In the genomic region with DNA sequence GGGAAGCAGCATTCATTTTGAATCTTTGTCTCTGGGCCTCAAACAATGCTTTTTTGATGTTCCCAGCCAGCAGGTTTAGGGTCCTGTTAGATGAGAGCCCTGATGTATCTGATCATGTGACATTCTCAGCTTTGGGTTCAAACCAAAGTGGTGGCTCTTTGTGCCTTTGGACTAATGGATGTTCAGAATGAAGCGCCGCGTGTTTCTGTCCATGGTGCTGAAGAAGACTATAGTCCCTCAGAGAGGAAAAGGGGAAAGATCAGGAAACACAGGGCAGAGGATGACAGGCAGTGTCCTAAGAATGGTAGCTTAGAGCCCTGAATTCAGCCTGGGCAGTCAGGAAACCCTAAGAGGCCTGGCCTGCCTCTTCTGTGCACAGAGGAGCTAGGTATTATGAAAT, we compare ENCODE assay signal across 9 mouse cellular contexts. TPM values are rescaled to one million over a fixed set of nuclear protein-coding genes. Genes with fewer than 3 reads are reported as not detected.
DNase-seq lines count a peak whose midpoint lies in the region; ATAC-seq and TF ChIP-seq lines count a peak whose summit lies in the region.
"Had no signal": no experiment of that assay in that cellular context is flagged by ENCODE, and none has a peak within 500 bp of the region (broad histone marks: within the 10 kb centered on the region; RNA-seq: fewer than 3 reads in every experiment).

No protein-coding gene starts in this region.

- intact Hi-C loops in gastrocnemius, adult 2 months (cut with DNase I) = no loop called here

- H3K4me1 ChIP-seq in kidney, postnatal 0 days (replicated peaks; ENCODE audit: insufficient read depth, low read length) = 0 out of 2 replicates have a peak, but pooled peaks cover 2% of the 10 kb centered on the region
- peaks cover 15% of the 10 kb centered on the region; the same call in 1 of the 2 replicates for H3K4me1 ChIP-seq in neural tube, embryonic 11.5 days (ENCODE audit: control insufficient read depth, insufficient read depth, low read length)

- no peak overlapping the region for H3K4me2 ChIP-seq in kidney, postnatal 0 days (ENCODE audit: low read length)
- H3K4me2 ChIP-seq in neural tube, embryonic 11.5 days (ENCODE audit: low read depth) = no peak overlapping the region

- 1% methylated on average over 3 of the region's 3 CpGs for WGBS in kidney, postnatal 0 days
- WGBS in neural tube, embryonic 11.5 days = 5% methylated on average over 3 of the region's 3 CpGs

- H3K36me3 ChIP-seq in kidney, postnatal 0 days (ENCODE audit: insufficient read depth, low read length) = no peaks in the 10 kb centered on the region
- no peaks in the 10 kb centered on the region for H3K36me3 ChIP-seq in neural tube, embryonic 11.5 days (ENCODE audit: control insufficient read depth, insufficient read depth, low read length)

- no peak overlapping the region for H3K9ac ChIP-seq in kidney, postnatal 0 days (ENCODE audit: low read depth, low read length)
- H3K9ac ChIP-seq in neural tube, embryonic 11.5 days (ENCODE audit: low read length) = no peak overlapping the region

- no peak overlapping the region for H3K4me3 ChIP-seq in gastrocnemius, adult 2 months
- H3K4me3 ChIP-seq in kidney, postnatal 0 days (replicated peaks; ENCODE audit: low read depth, low read length) = no peak overlapping the region
- no peak overlapping the region for H3K4me3 ChIP-seq in neural tube, embryonic 11.5 days (ENCODE audit: low read depth, low read length)

- no peak for TF ChIP-seq CTCF in gastrocnemius, adult 2 months (IDR thresholded peaks at IDR 0.05)
- no peak for TF ChIP-seq CTCF in kidney, postnatal 0 days (IDR thresholded peaks at IDR 0.05; ENCODE audit: low read depth)

- no peaks in the 10 kb centered on the region for H3K27me3 ChIP-seq in kidney, postnatal 0 days (ENCODE audit: insufficient read depth, low read length)
- no peaks in the 10 kb centered on the region for H3K27me3 ChIP-seq in neural tube, embryonic 11.5 days (ENCODE audit: control insufficient read depth, insufficient read depth, low read length)

- ATAC-seq in kidney, postnatal 0 days (replicated peaks; ENCODE audit: low FRiP score, low read depth) = no peak
- no peak for ATAC-seq in neural tube, embryonic 11.5 days (ENCODE audit: insufficient read depth, low FRiP score, low TSS enrichment)

- DNase-seq in gastrocnemius, adult 2 months = peak; percentile 27
- no peak for DNase-seq in gastrocnemius, adult 8-10 months (ENCODE audit: low spot score in 2 of 2)
- DNase-seq in A20 (ENCODE audit: low read depth, low spot score) = peak; percentile 10
- DNase-seq in adrenal gland, postnatal 36 days = peak; percentile 66 to 73
- DNase-seq in kidney, postnatal 0 days (ENCODE audit: low spot score) = peak; percentile 88
- peak; percentile 72 for DNase-seq in neural tube, embryonic 11.5 days (ENCODE audit: low spot score)
- no peak for DNase-seq in cerebellum, postnatal 4 days (ENCODE audit: low spot score in 2 of 2)
- no peak for DNase-seq in left cerebral cortex, adult 8-10 months (ENCODE audit: low spot score in 2 of 2)

- no peaks in the 10 kb centered on the region for H3K9me3 ChIP-seq in kidney, postnatal 0 days (replicated peaks; ENCODE audit: low read length)
- no peaks in the 10 kb centered on the region for H3K9me3 ChIP-seq in neural tube, embryonic 11.5 days (ENCODE audit: control insufficient read depth, low read length)

- H3K27ac ChIP-seq in gastrocnemius, adult 2 months = no peak overlapping the region
- no peak overlapping the region for H3K27ac ChIP-seq in kidney, postnatal 0 days
- no peak overlapping the region for H3K27ac ChIP-seq in neural tube, embryonic 11.5 days (ENCODE audit: low read depth, low read length)

RNA-seq across cellular contexts. Expression of gene Vstm2l, which starts 56.2 kb away (rescaled TPM):
- total RNA-seq in gastrocnemius, adult 2 months (2021) = not detected
- not detected for total RNA-seq in gastrocnemius, adult 8-10 months (2022)
- total RNA-seq in adrenal gland, postnatal 36 days (2021) = 1 to 10 TPM; 1.6 to 1.8 TPM
- polyA plus RNA-seq in kidney, postnatal 0 days (2015; fragmentation: Nextera tagmentation; extraction: Ambion mirVana) = 0.26 and 0.38 TPM in 2 replicates
- polyA plus RNA-seq in neural tube, embryonic 11.5 days (2014; fragmentation: Nextera tagmentation; extraction: Ambion mirVana) = 7.5 and 11.0 TPM in 2 replicates
- 100 to 1,000 TPM; 131 to 164 (median 153) TPM for total RNA-seq in left cerebral cortex, adult 8-10 months (2022)
- total RNA-seq: hematopoietic stem cell, adult 5-6 weeks had no signal

RNA-seq across cellular contexts. Expression of gene Tti1, which starts 57.6 kb away (rescaled TPM):
- total RNA-seq in gastrocnemius, adult 2 months (2021) = 10 to 100 TPM; 21.3 to 23.0 TPM
- 10 to 100 TPM; 22.3 to 26.1 (median 23.7) TPM for total RNA-seq in gastrocnemius, adult 8-10 months (2022)
- total RNA-seq in adrenal gland, postnatal 36 days (2021) = 10 to 100 TPM; 19.8 to 23.1 TPM
- polyA plus RNA-seq in kidney, postnatal 0 days (2015; fragmentation: Nextera tagmentation; extraction: Ambion mirVana) = 13.6 and 15.2 TPM in 2 replicates
- 25.6 and 28.7 TPM in 2 replicates for polyA plus RNA-seq in neural tube, embryonic 11.5 days (2014; fragmentation: Nextera tagmentation; extraction: Ambion mirVana)
- total RNA-seq in left cerebral cortex, adult 8-10 months (2022) = 10 to 100 TPM; 23.6 to 25.7 (median 24.7) TPM

RNA-seq across cellular contexts. Expression of gene Rprd1b, which starts 57.6 kb away (rescaled TPM):
- 10 to 100 TPM; 30.2 to 31.9 TPM for total RNA-seq in gastrocnemius, adult 2 months (2021)
- total RNA-seq in gastrocnemius, adult 8-10 months (2022) = 10 to 100 TPM; 23.0 to 42.6 (median 26.4) TPM
- 10 to 100 TPM; 29.2 to 37.1 TPM for total RNA-seq in adrenal gland, postnatal 36 days (2021)
- polyA plus RNA-seq in kidney, postnatal 0 days (2015; fragmentation: Nextera tagmentation; extraction: Ambion mirVana) = 29.6 and 34.9 TPM in 2 replicates
- 56.9 and 58.8 TPM in 2 replicates for polyA plus RNA-seq in neural tube, embryonic 11.5 days (2014; fragmentation: Nextera tagmentation; extraction: Ambion mirVana)
- 10 to 100 TPM; 64.6 to 72.5 (median 68.2) TPM for total RNA-seq in left cerebral cortex, adult 8-10 months (2022)

Comparison
In these comparisons a context has a peak if more than half of its experiments do, and no peak if none do; other contexts are left out.
1. DNase-seq: peak in gastrocnemius, adult 2 months (single experiment), A20 (single experiment), adrenal gland, postnatal 36 days (2 of 2), kidney, postnatal 0 days (single experiment) and neural tube, embryonic 11.5 days (single experiment); none in gastrocnemius, adult 8-10 months (0 of 2), cerebellum, postnatal 4 days (0 of 2) and left cerebral cortex, adult 8-10 months (0 of 2).
2. RNA of gene Vstm2l, which starts 56.2 kb away (total RNA-seq): 131 to 164 TPM in left cerebral cortex, adult 8-10 months; 1.6 to 1.8 TPM in adrenal gland, postnatal 36 days, not detected in gastrocnemius, adult 2 months and not detected in gastrocnemius, adult 8-10 months; every median in the first group is over 10 times any median in the second.